Mouse (Mus musculus): Measurements from ENCODE around the gene Pgrmc2. TPM values are rescaled to one million over a fixed set of nuclear protein-coding genes. Genes with fewer than 3 reads are reported as not detected.

Pgrmc2 gene
- total and polyA plus RNA-seq, 2 experiments: 18.3 to 19.9 TPM

DNA sequence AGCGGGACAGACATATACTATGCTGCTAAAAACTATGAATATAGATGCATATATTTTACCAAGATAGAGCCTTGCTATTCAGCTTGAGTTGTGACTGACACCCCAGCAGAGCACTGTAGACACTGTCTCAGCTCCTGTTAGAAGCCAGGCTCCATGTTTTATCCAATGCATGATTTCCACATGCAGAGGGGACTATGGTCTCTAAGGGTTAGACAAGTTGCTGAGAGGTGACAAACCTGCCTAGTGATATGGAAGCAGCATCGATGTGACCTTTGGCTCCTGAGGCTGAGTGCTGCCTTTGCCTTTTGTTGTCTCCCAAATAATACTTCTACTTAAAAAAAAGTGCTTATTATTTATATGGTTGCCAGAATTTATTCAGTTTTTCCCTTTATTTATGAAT lies 10.4 kb upstream of the Pgrmc2 start:
- WGBS: 81% methylated on average over 2 of the region's 2 CpGs
- H3K36me3 ChIP-seq (ENCODE audit: control insufficient read depth, insufficient read depth, low read length): no peaks in the 10 kb centered on the region
- TF ChIP-seq POLR2A (IDR thresholded peaks at IDR 0.05; ENCODE audit: extremely low read depth, insufficient read depth, low read length) (no peak), CTCF (IDR thresholded peaks at IDR 0.05; ENCODE audit: low read depth, low read length) (no peak)
- no peak overlapping the region for H3K27ac ChIP-seq (replicated peaks; ENCODE audit: insufficient read depth, low read depth, low read length)
- H3K9ac ChIP-seq (ENCODE audit: low read depth, low read length): no peak overlapping the region
- peaks cover 5% of the 10 kb centered on the region for H3K4me1 ChIP-seq (ENCODE audit: control insufficient read depth, insufficient read depth, low read length)
- no peak overlapping the region for H3K4me3 ChIP-seq (ENCODE audit: insufficient read depth, low read depth, low read length)
- no peak for DNase-seq (ENCODE audit: extremely low read depth, low read depth, low spot score)
- H3K27me3 ChIP-seq (ENCODE audit: control insufficient read depth, insufficient read depth, low read length): no peaks in the 10 kb centered on the region
- H3K79me2 ChIP-seq (ENCODE audit: control insufficient read depth, insufficient read depth, low read length): no peaks in the 10 kb centered on the region

DNA sequence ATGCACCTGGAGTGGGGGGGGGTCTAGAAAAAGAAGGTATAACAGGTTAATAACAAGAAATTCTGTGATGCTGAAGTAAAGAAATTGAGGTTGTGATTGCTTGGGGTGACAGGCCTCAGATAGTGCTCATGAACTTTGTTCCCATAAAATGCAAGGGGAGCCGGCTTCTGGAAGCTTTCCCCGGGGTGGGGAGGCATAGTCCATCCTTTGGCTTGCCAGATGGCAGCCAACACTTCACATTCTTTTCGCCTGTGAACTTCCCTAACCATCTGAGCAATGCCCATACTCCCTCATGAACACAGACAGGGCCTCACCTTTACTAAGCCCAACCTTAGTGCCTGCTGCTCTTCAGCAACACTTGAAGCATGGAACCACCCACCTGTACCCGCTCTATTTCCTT lies 9.5 kb upstream of the Pgrmc2 start:
- Histone ChIP-seq H3K36me3 (ENCODE audit: control insufficient read depth, insufficient read depth, low read length) (no peaks in the 10 kb centered on the region), H3K27me3 (ENCODE audit: control insufficient read depth, insufficient read depth, low read length) (no peaks in the 10 kb centered on the region), H3K9ac (ENCODE audit: low read depth, low read length) (no peak overlapping the region), H3K79me2 (ENCODE audit: control insufficient read depth, insufficient read depth, low read length) (no peaks in the 10 kb centered on the region), H3K4me1 (ENCODE audit: control insufficient read depth, insufficient read depth, low read length) (peaks cover 7% of the 10 kb centered on the region), H3K4me3 (ENCODE audit: insufficient read depth, low read depth, low read length) (no peak overlapping the region), H3K27ac (replicated peaks; ENCODE audit: insufficient read depth, low read depth, low read length) (no peak overlapping the region)
- DNase-seq (ENCODE audit: extremely low read depth, low read depth, low spot score): peak; percentile 85
- 33% methylated on average over 4 of the region's 4 CpGs for WGBS
- TF ChIP-seq CTCF (IDR thresholded peaks at IDR 0.05; ENCODE audit: low read depth, low read length): no peak
- TF ChIP-seq POLR2A (IDR thresholded peaks at IDR 0.05; ENCODE audit: extremely low read depth, insufficient read depth, low read length): no peak

DNA sequence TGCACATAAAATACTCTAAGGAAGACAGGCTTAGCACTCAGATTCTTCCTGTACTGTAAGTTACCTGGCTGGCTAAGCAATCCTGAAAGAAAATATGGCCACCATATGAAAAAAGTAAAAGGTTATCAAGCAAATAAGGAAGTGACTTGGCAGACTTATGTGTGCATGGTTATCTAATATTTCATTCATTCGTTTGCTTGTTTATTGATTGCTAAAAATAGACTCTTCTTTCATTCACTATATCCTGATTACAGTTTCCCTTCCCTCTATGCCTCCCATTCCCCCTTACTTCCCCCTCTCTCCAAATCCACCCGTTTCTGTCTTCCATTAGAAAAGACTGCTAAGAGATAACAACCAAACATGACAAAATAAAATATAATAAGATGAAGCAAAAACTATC lies 8.0 kb upstream of the Pgrmc2 start:
- H3K27ac ChIP-seq (replicated peaks; ENCODE audit: insufficient read depth, low read depth, low read length): no peak overlapping the region
- no peaks in the 10 kb centered on the region for H3K79me2 ChIP-seq (ENCODE audit: control insufficient read depth, insufficient read depth, low read length)
- 28% methylated on average over 2 of the region's 2 CpGs for WGBS
- no peak overlapping the region for H3K9ac ChIP-seq (ENCODE audit: low read depth, low read length)
- no peak for TF ChIP-seq CTCF (IDR thresholded peaks at IDR 0.05; ENCODE audit: low read depth, low read length)
- TF ChIP-seq POLR2A (IDR thresholded peaks at IDR 0.05; ENCODE audit: extremely low read depth, insufficient read depth, low read length): no peak
- peaks cover 14% of the 10 kb centered on the region for H3K4me1 ChIP-seq (ENCODE audit: control insufficient read depth, insufficient read depth, low read length)
- H3K4me3 ChIP-seq (ENCODE audit: insufficient read depth, low read depth, low read length): no peak overlapping the region
- no peaks in the 10 kb centered on the region for H3K27me3 ChIP-seq (ENCODE audit: control insufficient read depth, insufficient read depth, low read length)
- no peak for DNase-seq (ENCODE audit: extremely low read depth, low read depth, low spot score)
- H3K36me3 ChIP-seq (ENCODE audit: control insufficient read depth, insufficient read depth, low read length): no peaks in the 10 kb centered on the region

DNA sequence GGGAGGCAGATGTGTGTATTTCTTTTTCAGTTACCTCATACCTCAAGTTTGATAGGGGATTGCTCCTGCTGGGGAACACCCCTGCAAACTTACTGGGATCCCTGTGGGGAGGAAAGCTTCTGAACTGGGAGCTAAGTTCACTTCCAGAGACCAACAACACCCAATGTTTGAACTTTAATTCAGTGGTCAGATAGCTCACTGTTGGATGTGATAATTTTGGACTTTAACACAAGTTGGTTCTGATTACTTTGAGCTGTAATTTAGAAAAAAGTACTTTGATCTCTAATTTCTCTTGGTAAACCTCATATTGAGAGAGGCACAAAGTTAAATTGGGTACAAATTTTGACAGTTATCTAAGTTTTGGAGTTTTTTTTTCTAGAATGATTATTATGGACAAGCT lies 4.2 kb upstream of the Pgrmc2 start:
- peak overlapping the region; percentile 64 for H3K27ac ChIP-seq (replicated peaks; ENCODE audit: insufficient read depth, low read depth, low read length)
- no peaks in the 10 kb centered on the region for H3K27me3 ChIP-seq (ENCODE audit: control insufficient read depth, insufficient read depth, low read length)
- H3K9ac ChIP-seq (ENCODE audit: low read depth, low read length): no peak overlapping the region
- H3K4me1 ChIP-seq (ENCODE audit: control insufficient read depth, insufficient read depth, low read length): peaks cover 13% of the 10 kb centered on the region
- peaks cover 5% of the 10 kb centered on the region; the same call in 1 of the 2 replicates for H3K79me2 ChIP-seq (ENCODE audit: control insufficient read depth, insufficient read depth, low read length)
- no peaks in the 10 kb centered on the region for H3K36me3 ChIP-seq (ENCODE audit: control insufficient read depth, insufficient read depth, low read length)
- peak; percentile 97 for DNase-seq (ENCODE audit: extremely low read depth, low read depth, low spot score)
- no peak overlapping the region for H3K4me3 ChIP-seq (ENCODE audit: insufficient read depth, low read depth, low read length)
- TF ChIP-seq CTCF (IDR thresholded peaks at IDR 0.05; ENCODE audit: low read depth, low read length): no peak
- TF ChIP-seq POLR2A (IDR thresholded peaks at IDR 0.05; ENCODE audit: extremely low read depth, insufficient read depth, low read length): no peak

DNA sequence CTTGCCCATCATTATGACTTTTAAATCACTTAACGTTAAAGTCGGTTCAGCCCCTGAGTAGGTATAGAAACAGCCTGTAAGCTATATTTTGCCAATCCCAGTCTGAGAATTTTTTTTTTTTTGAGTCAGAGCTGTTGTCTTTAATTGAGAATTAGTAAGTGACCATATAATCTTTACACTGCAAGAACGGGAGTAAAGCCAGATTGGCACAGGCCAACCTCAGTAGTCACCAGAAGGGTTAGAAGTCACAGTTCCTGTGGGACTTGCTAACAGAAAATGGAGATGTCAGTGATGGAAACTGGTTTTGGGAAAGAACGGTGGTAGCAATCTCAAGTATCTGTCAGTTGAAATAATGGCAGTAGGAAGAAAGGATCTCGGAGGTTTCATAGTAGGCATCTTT lies 1.6 kb upstream of the Pgrmc2 start:
- peaks cover 14% of the 10 kb centered on the region for H3K4me1 ChIP-seq (ENCODE audit: control insufficient read depth, insufficient read depth, low read length)
- H3K36me3 ChIP-seq (ENCODE audit: control insufficient read depth, insufficient read depth, low read length): no peaks in the 10 kb centered on the region
- H3K79me2 ChIP-seq (ENCODE audit: control insufficient read depth, insufficient read depth, low read length): peaks cover 8% of the 10 kb centered on the region; the same call in 1 of the 2 replicates
- H3K27ac ChIP-seq (replicated peaks; ENCODE audit: insufficient read depth, low read depth, low read length): no peak overlapping the region
- DNase-seq (ENCODE audit: extremely low read depth, low read depth, low spot score): peak; percentile 63
- no peaks in the 10 kb centered on the region for H3K27me3 ChIP-seq (ENCODE audit: control insufficient read depth, insufficient read depth, low read length)
- no peak overlapping the region for H3K9ac ChIP-seq (ENCODE audit: low read depth, low read length)
- 85% methylated on average over 5 of the region's 5 CpGs for WGBS
- TF ChIP-seq CTCF (IDR thresholded peaks at IDR 0.05; ENCODE audit: low read depth, low read length) (no peak), POLR2A (IDR thresholded peaks at IDR 0.05; ENCODE audit: extremely low read depth, insufficient read depth, low read length) (no peak)
- no peak overlapping the region for H3K4me3 ChIP-seq (ENCODE audit: insufficient read depth, low read depth, low read length)

DNA sequence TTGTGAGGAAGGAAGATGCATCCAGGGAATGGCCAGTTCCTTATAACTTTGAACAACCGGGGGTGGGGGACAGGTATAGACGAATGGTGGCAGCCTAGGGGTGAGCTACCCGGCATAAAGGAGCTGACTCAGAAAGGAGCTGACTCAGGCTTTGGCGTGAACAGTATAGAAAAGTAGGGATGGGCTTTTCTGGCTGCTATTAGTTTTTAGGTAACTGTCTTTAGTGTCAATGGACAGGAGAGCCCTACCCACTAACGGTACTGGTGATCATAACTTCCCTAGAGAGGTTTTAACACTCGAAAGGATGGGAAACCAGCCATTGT lies 905 bp upstream of the Pgrmc2 start:
- H3K27ac ChIP-seq (replicated peaks; ENCODE audit: insufficient read depth, low read depth, low read length): peak overlapping the region; percentile 91
- H3K27me3 ChIP-seq (ENCODE audit: control insufficient read depth, insufficient read depth, low read length): no peaks in the 10 kb centered on the region
- H3K9ac ChIP-seq (ENCODE audit: low read depth, low read length): peak overlapping the region; percentile 95
- WGBS: 1% methylated on average over 6 of the region's 6 CpGs
- no peak for DNase-seq (ENCODE audit: extremely low read depth, low read depth, low spot score)
- peaks cover 14% of the 10 kb centered on the region for H3K4me1 ChIP-seq (ENCODE audit: control insufficient read depth, insufficient read depth, low read length)
- H3K79me2 ChIP-seq (ENCODE audit: control insufficient read depth, insufficient read depth, low read length): peaks cover 8% of the 10 kb centered on the region; the same call in 1 of the 2 replicates
- no peaks in the 10 kb centered on the region for H3K36me3 ChIP-seq (ENCODE audit: control insufficient read depth, insufficient read depth, low read length)
- TF ChIP-seq CTCF (IDR thresholded peaks at IDR 0.05; ENCODE audit: low read depth, low read length) (no peak), POLR2A (IDR thresholded peaks at IDR 0.05; ENCODE audit: extremely low read depth, insufficient read depth, low read length) (no peak)
- H3K4me3 ChIP-seq (ENCODE audit: insufficient read depth, low read depth, low read length): peak overlapping the region; percentile 87
